14 mouse cellular contexts compared by ENCODE assay signal in genomic region chr8:84223322-84224029, GRCm38 (mm10). TPM values are rescaled to one million over a fixed set of nuclear protein-coding genes. Genes with fewer than 3 reads are reported as not detected.
DNase-seq lines count a peak whose midpoint lies in the region; ATAC-seq and TF ChIP-seq lines count a peak whose summit lies in the region.
"Had no signal": no experiment of that assay in that cellular context is flagged by ENCODE, and none has a peak within 500 bp of the region (broad histone marks: within the 10 kb centered on the region; RNA-seq: fewer than 3 reads in every experiment).

No protein-coding gene starts in this region.

- ATAC-seq in forebrain, embryonic 15.5 days (replicated peaks) = 0 out of 2 replicates have a peak, but pooled peaks have one; percentile 35
- ATAC-seq in forebrain, postnatal 0 days = no peak
- ATAC-seq in liver, embryonic 13.5 days (ENCODE audit: low read depth) = peak; percentile 53
- 0 out of 2 replicates have a peak, but pooled peaks have one; percentile 21 for ATAC-seq in common myeloid progenitor, adult 5-6 weeks (replicated peaks; ENCODE audit: low read depth, poor library complexity, severe bottlenecking)

- H3K36me3 ChIP-seq in forebrain, embryonic 15.5 days = peaks cover 94% of the 10 kb centered on the region
- H3K36me3 ChIP-seq in forebrain, postnatal 0 days (ENCODE audit: insufficient read depth) = peaks cover 95% of the 10 kb centered on the region
- peaks cover 27% of the 10 kb centered on the region for H3K36me3 ChIP-seq in liver, embryonic 13.5 days

- no peaks in the 10 kb centered on the region for H3K9me3 ChIP-seq in forebrain, embryonic 15.5 days
- no peaks in the 10 kb centered on the region for H3K9me3 ChIP-seq in forebrain, postnatal 0 days (ENCODE audit: low read length)
- H3K9me3 ChIP-seq in liver, embryonic 13.5 days (replicated peaks) = no peaks in the 10 kb centered on the region
- H3K9me3 ChIP-seq: midbrain, embryonic 12.5 days had no signal

- no peak overlapping the region for H3K4me3 ChIP-seq in forebrain, embryonic 15.5 days
- no peak overlapping the region for H3K4me3 ChIP-seq in forebrain, postnatal 0 days (ENCODE audit: low read depth, low read length)
- no peak overlapping the region for H3K4me3 ChIP-seq in liver, embryonic 13.5 days (replicated peaks)
- H3K4me3 ChIP-seq: midbrain, embryonic 12.5 days had no signal

- H3K4me2 ChIP-seq in forebrain, embryonic 15.5 days (replicated peaks) = no peak overlapping the region
- H3K4me2 ChIP-seq in forebrain, postnatal 0 days (ENCODE audit: low read depth) = no peak overlapping the region
- no peak overlapping the region for H3K4me2 ChIP-seq in liver, embryonic 13.5 days
- H3K4me2 ChIP-seq: midbrain, embryonic 12.5 days had no signal

- no peak for DNase-seq in forebrain, postnatal 0 days
- no peak for DNase-seq in liver, embryonic 13.5 days
- no peak for DNase-seq in liver
- peak; percentile 78 for DNase-seq in ES-CJ7 (ENCODE audit: low read depth, low spot score)
- no peak for DNase-seq in urinary bladder, postnatal 25 days (ENCODE audit: low spot score)
- DNase-seq: cerebellum, adult 11 months; kidney, adult 11 months; left cerebral cortex, postnatal 4 days; lung, adult 2 months; thymus, postnatal 14 days had no signal

- TF ChIP-seq CTCF in forebrain, postnatal 0 days (IDR thresholded peaks at IDR 0.05; ENCODE audit: low read depth) = no peak

- H3K27me3 ChIP-seq in forebrain, embryonic 15.5 days = no peaks in the 10 kb centered on the region
- no peaks in the 10 kb centered on the region for H3K27me3 ChIP-seq in forebrain, postnatal 0 days (ENCODE audit: insufficient read depth, low read length)
- H3K27me3 ChIP-seq in liver, embryonic 13.5 days = no peaks in the 10 kb centered on the region
- H3K27me3 ChIP-seq: midbrain, embryonic 12.5 days had no signal

- H3K4me1 ChIP-seq in forebrain, embryonic 15.5 days = no peaks in the 10 kb centered on the region
- no peaks in the 10 kb centered on the region for H3K4me1 ChIP-seq in forebrain, postnatal 0 days (ENCODE audit: insufficient read depth)
- H3K4me1 ChIP-seq in liver, embryonic 13.5 days (replicated peaks) = peaks cover 24% of the 10 kb centered on the region
- H3K4me1 ChIP-seq: midbrain, embryonic 12.5 days had no signal

- H3K9ac ChIP-seq in forebrain, embryonic 15.5 days (replicated peaks) = no peak overlapping the region
- no peak overlapping the region for H3K9ac ChIP-seq in forebrain, postnatal 0 days
- no peak overlapping the region for H3K9ac ChIP-seq in liver, embryonic 13.5 days
- H3K9ac ChIP-seq: midbrain, embryonic 12.5 days had no signal

- no peak overlapping the region for H3K27ac ChIP-seq in forebrain, embryonic 15.5 days (replicated peaks)
- no peak overlapping the region for H3K27ac ChIP-seq in forebrain, postnatal 0 days (ENCODE audit: low read depth, low read length)
- no peak overlapping the region for H3K27ac ChIP-seq in liver, embryonic 13.5 days
- H3K27ac ChIP-seq: midbrain, embryonic 12.5 days had no signal

- WGBS in forebrain, embryonic 15.5 days = 76% methylated on average over 21 of the region's 21 CpGs
- WGBS in forebrain, postnatal 0 days = 82% methylated on average over 21 of the region's 21 CpGs
- WGBS in liver, embryonic 13.5 days (ENCODE audit: insufficient replicate concordance) = 86% methylated on average over 21 of the region's 21 CpGs

RNA-seq across cellular contexts. Expression of gene Zswim4, which starts 13.4 kb away (rescaled TPM):
- 41.1 and 42.8 TPM in 2 replicates for polyA plus RNA-seq in forebrain, embryonic 15.5 days (2015; fragmentation: Nextera tagmentation; extraction: Ambion mirVana)
- total RNA-seq in forebrain, postnatal 0 days (2014; rRNA removed) = 36.5 and 47.7 TPM in 2 replicates
- 15.1 and 15.5 TPM in 2 replicates for polyA plus RNA-seq in forebrain, postnatal 0 days (2015; fragmentation: Nextera tagmentation; extraction: Ambion mirVana)
- 2.1 and 2.2 TPM in 2 replicates for polyA plus RNA-seq in liver, embryonic 13.5 days (2015; fragmentation: Nextera tagmentation; extraction: Ambion mirVana)
- total RNA-seq in common myeloid progenitor, adult 5-6 weeks (2017) = 6.9 and 8.2 TPM in 2 replicates

RNA-seq across cellular contexts. Expression of gene D8Ertd738e, which starts 26.0 kb away (rescaled TPM):
- polyA plus RNA-seq in forebrain, embryonic 15.5 days (2015; fragmentation: Nextera tagmentation; extraction: Ambion mirVana) = 233 and 252 TPM in 2 replicates
- total RNA-seq in forebrain, postnatal 0 days (2014; rRNA removed) = 130 and 146 TPM in 2 replicates
- polyA plus RNA-seq in forebrain, postnatal 0 days (2015; fragmentation: Nextera tagmentation; extraction: Ambion mirVana) = 255 and 310 TPM in 2 replicates
- 229 and 245 TPM in 2 replicates for polyA plus RNA-seq in liver, embryonic 13.5 days (2015; fragmentation: Nextera tagmentation; extraction: Ambion mirVana)
- 55.9 and 70.9 TPM in 2 replicates for total RNA-seq in common myeloid progenitor, adult 5-6 weeks (2017)

RNA-seq across cellular contexts. Expression of gene Mri1, which starts 33.6 kb away (rescaled TPM):
- 53.3 and 58.8 TPM in 2 replicates for polyA plus RNA-seq in forebrain, embryonic 15.5 days (2015; fragmentation: Nextera tagmentation; extraction: Ambion mirVana)
- 36.2 and 36.4 TPM in 2 replicates for total RNA-seq in forebrain, postnatal 0 days (2014; rRNA removed)
- 32.0 and 39.8 TPM in 2 replicates for polyA plus RNA-seq in forebrain, postnatal 0 days (2015; fragmentation: Nextera tagmentation; extraction: Ambion mirVana)
- polyA plus RNA-seq in liver, embryonic 13.5 days (2015; fragmentation: Nextera tagmentation; extraction: Ambion mirVana) = 41.2 and 48.4 TPM in 2 replicates
- total RNA-seq in common myeloid progenitor, adult 5-6 weeks (2017) = 11.9 and 18.7 TPM in 2 replicates

RNA-seq across cellular contexts. Expression of gene Nanos3, which starts 38.5 kb away (rescaled TPM):
- 6.2 and 7.1 TPM in 2 replicates for polyA plus RNA-seq in forebrain, embryonic 15.5 days (2015; fragmentation: Nextera tagmentation; extraction: Ambion mirVana)
- total RNA-seq in forebrain, postnatal 0 days (2014; rRNA removed) = 1.7 and 3.2 TPM in 2 replicates
- 10.0 and 13.3 TPM in 2 replicates for polyA plus RNA-seq in forebrain, postnatal 0 days (2015; fragmentation: Nextera tagmentation; extraction: Ambion mirVana)
- 0.28 and 0.34 TPM in 2 replicates for polyA plus RNA-seq in liver, embryonic 13.5 days (2015; fragmentation: Nextera tagmentation; extraction: Ambion mirVana)
- not detected in 2 replicates for total RNA-seq in common myeloid progenitor, adult 5-6 weeks (2017)
- total RNA-seq: gastrocnemius, postnatal 36 days had no signal

RNA-seq across cellular contexts. Expression of gene Ccdc130, which starts 46.7 kb away (rescaled TPM):
- polyA plus RNA-seq in forebrain, embryonic 15.5 days (2015; fragmentation: Nextera tagmentation; extraction: Ambion mirVana) = 24.5 and 27.6 TPM in 2 replicates
- total RNA-seq in forebrain, postnatal 0 days (2014; rRNA removed) = 23.3 and 23.4 TPM in 2 replicates
- 22.2 and 22.4 TPM in 2 replicates for polyA plus RNA-seq in forebrain, postnatal 0 days (2015; fragmentation: Nextera tagmentation; extraction: Ambion mirVana)
- polyA plus RNA-seq in liver, embryonic 13.5 days (2015; fragmentation: Nextera tagmentation; extraction: Ambion mirVana) = 8.8 and 9.1 TPM in 2 replicates
- 9.1 and 9.8 TPM in 2 replicates for total RNA-seq in common myeloid progenitor, adult 5-6 weeks (2017)
